8 mouse cellular contexts compared by ENCODE assay signal in genomic region chr10:80227166-80227539, GRCm38 (mm10). TPM values are rescaled to one million over a fixed set of nuclear protein-coding genes. Genes with fewer than 3 reads are reported as not detected.
A peak's percentile ranks its signal among the peaks of the same experiment; 100 is the strongest.
DNase-seq lines count a peak whose midpoint lies in the region; ATAC-seq lines count a peak whose summit lies in the region.

No protein-coding gene starts in this region.

- no peaks in the 10 kb centered on the region for H3K9me3 ChIP-seq in kidney, embryonic 14.5 days (ENCODE audit: control insufficient read depth, low read length)
- no peaks in the 10 kb centered on the region for H3K9me3 ChIP-seq in hindbrain, embryonic 13.5 days
- no peaks in the 10 kb centered on the region for H3K9me3 ChIP-seq in midbrain, embryonic 14.5 days (ENCODE audit: control insufficient read depth, low read length)

- peaks cover 33% of the 10 kb centered on the region for H3K36me3 ChIP-seq in kidney, embryonic 14.5 days (ENCODE audit: control insufficient read depth, insufficient read depth, low read length)
- H3K36me3 ChIP-seq in hindbrain, embryonic 13.5 days = peaks cover 26% of the 10 kb centered on the region
- peaks cover 16% of the 10 kb centered on the region for H3K36me3 ChIP-seq in midbrain, embryonic 14.5 days (ENCODE audit: control insufficient read depth, insufficient read depth, low read length)

- ATAC-seq in kidney, embryonic 14.5 days (ENCODE audit: low FRiP score, low TSS enrichment) = no peak
- ATAC-seq in hindbrain, embryonic 13.5 days (ENCODE audit: low FRiP score) = peak; percentile 22
- no peak; the same call in 1 of the 2 replicates for ATAC-seq in midbrain, embryonic 14.5 days (ENCODE audit: low FRiP score, low TSS enrichment)
- ATAC-seq in cerebellum, adult (ENCODE audit: insufficient number of reproducible peaks, low FRiP score, low TSS enrichment) = no peak

- WGBS in kidney, embryonic 14.5 days = 2% methylated on average over 10 of the region's 10 CpGs
- WGBS in hindbrain, embryonic 13.5 days = 5% methylated on average over 10 of the region's 10 CpGs
- 4% methylated on average over 10 of the region's 10 CpGs for WGBS in midbrain, embryonic 14.5 days

- peak overlapping the region; percentile 80 for H3K4me3 ChIP-seq in kidney, embryonic 14.5 days (ENCODE audit: low read length)
- peak overlapping the region; percentile 80 for H3K4me3 ChIP-seq in hindbrain, embryonic 13.5 days
- peak overlapping the region; percentile 74 for H3K4me3 ChIP-seq in midbrain, embryonic 14.5 days (replicated peaks; ENCODE audit: low read depth, low read length)

- peak overlapping the region; percentile 94 for H3K9ac ChIP-seq in kidney, embryonic 14.5 days (ENCODE audit: low read depth, low read length)
- H3K9ac ChIP-seq in hindbrain, embryonic 13.5 days = peak overlapping the region; percentile 96
- peak overlapping the region; percentile 92 for H3K9ac ChIP-seq in midbrain, embryonic 14.5 days (replicated peaks; ENCODE audit: low read length)

- H3K4me1 ChIP-seq in kidney, embryonic 14.5 days (ENCODE audit: control insufficient read depth, insufficient read depth, low read length) = peaks cover 30% of the 10 kb centered on the region
- H3K4me1 ChIP-seq in hindbrain, embryonic 13.5 days (replicated peaks) = peaks cover 43% of the 10 kb centered on the region
- peaks cover 47% of the 10 kb centered on the region for H3K4me1 ChIP-seq in midbrain, embryonic 14.5 days (ENCODE audit: control insufficient read depth, insufficient read depth, low read length)

- H3K27ac ChIP-seq in kidney, embryonic 14.5 days (ENCODE audit: low read depth, low read length) = peak overlapping the region; percentile 93
- H3K27ac ChIP-seq in hindbrain, embryonic 13.5 days = peak overlapping the region; percentile 97
- peak overlapping the region; percentile 97 for H3K27ac ChIP-seq in midbrain, embryonic 14.5 days (replicated peaks; ENCODE audit: low read depth, low read length)

- no peak for DNase-seq in kidney, postnatal 25 days
- peak; percentile 8 for DNase-seq in c-Kit-positive CD71-positive TER-119-negative erythroid progenitor cells, embryonic 14.5 days (ENCODE audit: low read depth)
- no peak for DNase-seq in midbrain, embryonic 14.5 days
- DNase-seq in spleen, postnatal 10 days (ENCODE audit: low spot score in 2 of 2) = no peak
- DNase-seq in spleen, postnatal 4 days (ENCODE audit: low spot score in 2 of 2) = no peak

- no peaks in the 10 kb centered on the region for H3K27me3 ChIP-seq in kidney, embryonic 14.5 days (ENCODE audit: control insufficient read depth, insufficient read depth, low read length)
- H3K27me3 ChIP-seq in hindbrain, embryonic 13.5 days = no peaks in the 10 kb centered on the region
- H3K27me3 ChIP-seq in midbrain, embryonic 14.5 days (ENCODE audit: control insufficient read depth, insufficient read depth, low read length) = no peaks in the 10 kb centered on the region

- H3K4me2 ChIP-seq in kidney, embryonic 14.5 days (replicated peaks; ENCODE audit: low read depth, low read length) = peak overlapping the region; percentile 77
- H3K4me2 ChIP-seq in hindbrain, embryonic 13.5 days = peak overlapping the region; percentile 93
- peak overlapping the region; percentile 94 for H3K4me2 ChIP-seq in midbrain, embryonic 14.5 days (ENCODE audit: low read length)

RNA-seq across cellular contexts. Expression of gene Mum1, which starts 0.9 kb away (rescaled TPM):
- polyA plus RNA-seq in kidney, embryonic 14.5 days (2014; fragmentation: Nextera tagmentation; extraction: Ambion mirVana) = 64.4 and 65.1 TPM in 2 replicates
- 47.3 and 49.9 TPM in 2 replicates for polyA plus RNA-seq in hindbrain, embryonic 13.5 days (2015; fragmentation: Nextera tagmentation; extraction: Ambion mirVana)
- polyA plus RNA-seq in midbrain, embryonic 14.5 days (2014; fragmentation: Nextera tagmentation; extraction: Ambion mirVana) = 51.5 and 65.4 TPM in 2 replicates

RNA-seq across cellular contexts. Expression of gene Ndufs7, which starts 21.8 kb away (rescaled TPM):
- polyA plus RNA-seq in kidney, embryonic 14.5 days (2014; fragmentation: Nextera tagmentation; extraction: Ambion mirVana) = 382 and 390 TPM in 2 replicates
- polyA plus RNA-seq in hindbrain, embryonic 13.5 days (2015; fragmentation: Nextera tagmentation; extraction: Ambion mirVana) = 253 and 263 TPM in 2 replicates
- polyA plus RNA-seq in midbrain, embryonic 14.5 days (2014; fragmentation: Nextera tagmentation; extraction: Ambion mirVana) = 274 and 323 TPM in 2 replicates

RNA-seq across cellular contexts. Expression of gene Gamt, which starts 33.7 kb away (rescaled TPM):
- 30.2 and 33.6 TPM in 2 replicates for polyA plus RNA-seq in kidney, embryonic 14.5 days (2014; fragmentation: Nextera tagmentation; extraction: Ambion mirVana)
- polyA plus RNA-seq in hindbrain, embryonic 13.5 days (2015; fragmentation: Nextera tagmentation; extraction: Ambion mirVana) = 22.3 and 24.9 TPM in 2 replicates
- polyA plus RNA-seq in midbrain, embryonic 14.5 days (2014; fragmentation: Nextera tagmentation; extraction: Ambion mirVana) = 15.1 and 16.7 TPM in 2 replicates

RNA-seq across cellular contexts. Expression of gene Dazap1, which starts 34.1 kb away (rescaled TPM):
- polyA plus RNA-seq in kidney, embryonic 14.5 days (2014; fragmentation: Nextera tagmentation; extraction: Ambion mirVana) = 45.8 and 56.9 TPM in 2 replicates
- 61.6 and 66.2 TPM in 2 replicates for polyA plus RNA-seq in hindbrain, embryonic 13.5 days (2015; fragmentation: Nextera tagmentation; extraction: Ambion mirVana)
- polyA plus RNA-seq in midbrain, embryonic 14.5 days (2014; fragmentation: Nextera tagmentation; extraction: Ambion mirVana) = 42.5 and 49.3 TPM in 2 replicates

RNA-seq across cellular contexts. Expression of gene Efna2, which starts 47.9 kb away (rescaled TPM):
- 15.4 and 17.3 TPM in 2 replicates for polyA plus RNA-seq in kidney, embryonic 14.5 days (2014; fragmentation: Nextera tagmentation; extraction: Ambion mirVana)
- polyA plus RNA-seq in hindbrain, embryonic 13.5 days (2015; fragmentation: Nextera tagmentation; extraction: Ambion mirVana) = 18.8 and 21.4 TPM in 2 replicates
- polyA plus RNA-seq in midbrain, embryonic 14.5 days (2014; fragmentation: Nextera tagmentation; extraction: Ambion mirVana) = 41.9 and 50.1 TPM in 2 replicates
